In genomic region chr4:150070136-150070535, GRCm38 (mm10) we compare ENCODE assay signal across 14 mouse cellular contexts. TPM values are rescaled to one million over a fixed set of nuclear protein-coding genes. Genes with fewer than 3 reads are reported as not detected.
DNase-seq lines count a peak whose midpoint lies in the region; ATAC-seq and TF ChIP-seq lines count a peak whose summit lies in the region.
"Had no signal": no experiment of that assay in that cellular context is flagged by ENCODE, and none has a peak within 500 bp of the region (broad histone marks: within the 10 kb centered on the region; RNA-seq: fewer than 3 reads in every experiment).

No protein-coding gene starts in this region.

- no peak for TF ChIP-seq CTCF in midbrain, postnatal 0 days (IDR thresholded peaks at IDR 0.05)

- H3K27ac ChIP-seq in embryonic facial prominence, embryonic 11.5 days (replicated peaks; ENCODE audit: low read depth, low read length) = no peak overlapping the region
- H3K27ac ChIP-seq in embryonic facial prominence, embryonic 10.5 days (replicated peaks) = no peak overlapping the region; the same call in 1 of the 2 replicates
- H3K27ac ChIP-seq in midbrain, embryonic 10.5 days (replicated peaks) = 0 out of 2 replicates have a peak overlapping the region, but pooled peaks have one; percentile 28
- H3K27ac ChIP-seq in midbrain, postnatal 0 days (ENCODE audit: low read depth, low read length) = no peak overlapping the region
- peak overlapping the region; percentile 68 for H3K27ac ChIP-seq in kidney, embryonic 16.5 days (ENCODE audit: low read length)
- H3K27ac ChIP-seq: embryonic facial prominence, embryonic 15.5 days; layer of hippocampus, adult 2 months; limb, embryonic 13.5 days had no signal

- intact Hi-C loops in left cerebral cortex, postnatal 25 days (cut with DNase I) = loop anchor here (5.0 kb wide), 1 partner anchor 33 kb away; no protein-coding TSS in a partner anchor

- ATAC-seq in embryonic facial prominence, embryonic 11.5 days (replicated peaks; ENCODE audit: insufficient number of reproducible peaks, low FRiP score, low TSS enrichment, low read depth) = no peak
- ATAC-seq in midbrain, postnatal 0 days (ENCODE audit: low FRiP score) = no peak
- ATAC-seq in kidney, embryonic 16.5 days (ENCODE audit: low FRiP score, low TSS enrichment) = peak; percentile 93
- ATAC-seq in megakaryocyte progenitor cell, adult 5-6 weeks (replicated peaks; ENCODE audit: poor library complexity) = no peak

- H3K36me3 ChIP-seq in embryonic facial prominence, embryonic 11.5 days (replicated peaks; ENCODE audit: control insufficient read depth, insufficient read depth, low read depth, low read length) = no peaks in the 10 kb centered on the region
- H3K36me3 ChIP-seq in embryonic facial prominence, embryonic 10.5 days (replicated peaks) = no peaks in the 10 kb centered on the region
- H3K36me3 ChIP-seq in midbrain, embryonic 10.5 days = no peaks in the 10 kb centered on the region
- no peaks in the 10 kb centered on the region for H3K36me3 ChIP-seq in midbrain, postnatal 0 days (ENCODE audit: insufficient read depth, low read length)
- H3K36me3 ChIP-seq in kidney, embryonic 16.5 days (ENCODE audit: insufficient read depth, low read length) = no peaks in the 10 kb centered on the region
- H3K36me3 ChIP-seq: embryonic facial prominence, embryonic 15.5 days; limb, embryonic 13.5 days had no signal

- H3K4me2 ChIP-seq in embryonic facial prominence, embryonic 11.5 days (ENCODE audit: low read depth, low read length) = no peak overlapping the region
- no peak overlapping the region for H3K4me2 ChIP-seq in midbrain, postnatal 0 days (ENCODE audit: low read depth, low read length, poor library complexity, severe bottlenecking)
- H3K4me2 ChIP-seq in kidney, embryonic 16.5 days (replicated peaks; ENCODE audit: low read depth, low read length) = no peak overlapping the region
- H3K4me2 ChIP-seq: embryonic facial prominence, embryonic 15.5 days; limb, embryonic 13.5 days had no signal

- 42% methylated on average over 8 of the region's 8 CpGs for whole genome bisulfite sequencing in embryonic facial prominence, embryonic 11.5 days
- WGBS in embryonic facial prominence, embryonic 10.5 days = 56% methylated on average over 8 of the region's 8 CpGs
- WGBS in midbrain, embryonic 10.5 days = 73% methylated on average over 8 of the region's 8 CpGs
- 56% methylated on average over 8 of the region's 8 CpGs for WGBS in midbrain, postnatal 0 days
- WGBS in kidney, embryonic 16.5 days = 14% methylated on average over 8 of the region's 8 CpGs

- no peaks in the 10 kb centered on the region for H3K9me3 ChIP-seq in embryonic facial prominence, embryonic 11.5 days (replicated peaks; ENCODE audit: control insufficient read depth, low read length)
- no peaks in the 10 kb centered on the region for H3K9me3 ChIP-seq in embryonic facial prominence, embryonic 10.5 days
- no peaks in the 10 kb centered on the region for H3K9me3 ChIP-seq in midbrain, embryonic 10.5 days (replicated peaks)
- no peaks in the 10 kb centered on the region for H3K9me3 ChIP-seq in midbrain, postnatal 0 days (ENCODE audit: low read length)
- H3K9me3 ChIP-seq in kidney, embryonic 16.5 days (ENCODE audit: low read length) = no peaks in the 10 kb centered on the region
- H3K9me3 ChIP-seq: embryonic facial prominence, embryonic 15.5 days; limb, embryonic 13.5 days had no signal

- H3K4me3 ChIP-seq in embryonic facial prominence, embryonic 11.5 days (ENCODE audit: low read depth, low read length) = no peak overlapping the region
- no peak overlapping the region for H3K4me3 ChIP-seq in embryonic facial prominence, embryonic 10.5 days
- no peak overlapping the region for H3K4me3 ChIP-seq in midbrain, embryonic 10.5 days
- H3K4me3 ChIP-seq in midbrain, postnatal 0 days (ENCODE audit: low read depth, low read length) = no peak overlapping the region
- no peak overlapping the region for H3K4me3 ChIP-seq in kidney, embryonic 16.5 days (ENCODE audit: low read length)
- H3K4me3 ChIP-seq: embryonic facial prominence, embryonic 15.5 days; layer of hippocampus, adult 2 months; limb, embryonic 13.5 days; megakaryocyte, embryonic 14.5 days had no signal

- peak; percentile 20 for DNase-seq in embryonic facial prominence, embryonic 11.5 days (ENCODE audit: low spot score)
- DNase-seq in embryonic facial prominence, embryonic 10.5 days (ENCODE audit: low spot score) = no peak
- DNase-seq in midbrain, embryonic 10.5 days (ENCODE audit: low spot score) = no peak
- DNase-seq in midbrain, postnatal 0 days (ENCODE audit: low spot score) = no peak
- DNase-seq in yolk sac, embryonic 10.5 days (ENCODE audit: low spot score) = peak; percentile 60
- DNase-seq in left cerebral cortex, postnatal 25 days (ENCODE audit: low spot score in 2 of 2) = no peak
- DNase-seq: adrenal gland, postnatal 10 days; heart, postnatal 36 days had no signal

- no peaks in the 10 kb centered on the region for H3K27me3 ChIP-seq in embryonic facial prominence, embryonic 11.5 days (ENCODE audit: control insufficient read depth, insufficient read depth, low read length)
- H3K27me3 ChIP-seq in embryonic facial prominence, embryonic 10.5 days (replicated peaks; ENCODE audit: low read depth, poor library complexity, severe bottlenecking) = peaks cover 4% of the 10 kb centered on the region; the same call in 1 of the 2 replicates
- H3K27me3 ChIP-seq in midbrain, embryonic 10.5 days (ENCODE audit: low read depth, poor library complexity, severe bottlenecking) = peaks cover 10% of the 10 kb centered on the region
- no peaks in the 10 kb centered on the region for H3K27me3 ChIP-seq in midbrain, postnatal 0 days (ENCODE audit: insufficient read depth, low read length)
- H3K27me3 ChIP-seq in kidney, embryonic 16.5 days (ENCODE audit: insufficient read depth, low read length) = no peaks in the 10 kb centered on the region
- H3K27me3 ChIP-seq: embryonic facial prominence, embryonic 15.5 days; limb, embryonic 13.5 days had no signal

- H3K9ac ChIP-seq in embryonic facial prominence, embryonic 11.5 days (replicated peaks; ENCODE audit: low read length) = peak overlapping the region; percentile 22; the same call in 1 of the 2 replicates
- no peak overlapping the region for H3K9ac ChIP-seq in midbrain, postnatal 0 days (replicated peaks; ENCODE audit: low read length, poor library complexity, severe bottlenecking)
- no peak overlapping the region for H3K9ac ChIP-seq in kidney, embryonic 16.5 days (replicated peaks; ENCODE audit: low read length)
- H3K9ac ChIP-seq: embryonic facial prominence, embryonic 15.5 days; limb, embryonic 13.5 days had no signal

- H3K4me1 ChIP-seq in embryonic facial prominence, embryonic 11.5 days (ENCODE audit: control insufficient read depth, insufficient read depth, low read length) = no peaks in the 10 kb centered on the region
- peaks cover 18% of the 10 kb centered on the region for H3K4me1 ChIP-seq in embryonic facial prominence, embryonic 10.5 days
- peaks cover 19% of the 10 kb centered on the region; the same call in 1 of the 2 replicates for H3K4me1 ChIP-seq in midbrain, embryonic 10.5 days
- H3K4me1 ChIP-seq in midbrain, postnatal 0 days (ENCODE audit: insufficient read depth, low read length) = no peaks in the 10 kb centered on the region
- peaks cover 17% of the 10 kb centered on the region for H3K4me1 ChIP-seq in kidney, embryonic 16.5 days (ENCODE audit: insufficient read depth, low read length)

RNA-seq across cellular contexts. Expression of gene Gpr157, which starts 17.0 kb away (rescaled TPM):
- polyA plus RNA-seq in embryonic facial prominence, embryonic 11.5 days (2014; fragmentation: Nextera tagmentation; extraction: Ambion mirVana) = 0.18 and 0.28 TPM in 2 replicates
- polyA plus RNA-seq in embryonic facial prominence, embryonic 10.5 days (2016; fragmentation: Nextera tagmentation; extraction: Ambion mirVana) = 0.49 and 0.55 TPM in 2 replicates
- 0.60 and 0.62 TPM in 2 replicates for polyA plus RNA-seq in midbrain, embryonic 10.5 days (2016; fragmentation: Nextera tagmentation; extraction: Ambion mirVana)
- 4.4 TPM in 2 replicates for total RNA-seq in midbrain, postnatal 0 days (2014; rRNA removed)
- polyA plus RNA-seq in midbrain, postnatal 0 days (2015; fragmentation: Nextera tagmentation; extraction: Ambion mirVana) = 0.47 and 0.49 TPM in 2 replicates
- 0.40 and 0.51 TPM in 2 replicates for polyA plus RNA-seq in kidney, embryonic 16.5 days (2015; fragmentation: Nextera tagmentation; extraction: Ambion mirVana)
- total RNA-seq in megakaryocyte progenitor cell, adult 5-6 weeks (2015) = 0.89 and 1.6 TPM in 2 replicates
- total RNA-seq in megakaryocyte progenitor cell, adult 5-6 weeks (2017) = 1.7 and 1.9 TPM in 2 replicates
- total RNA-seq in left cerebral cortex, postnatal 25 days (2021) = 1 to 10 TPM; 1.1 to 1.4 TPM

RNA-seq across cellular contexts. Expression of gene Slc2a5, which starts 48.9 kb away (rescaled TPM):
- polyA plus RNA-seq in embryonic facial prominence, embryonic 11.5 days (2014; fragmentation: Nextera tagmentation; extraction: Ambion mirVana) = 0.90 and 1.4 TPM in 2 replicates
- 1.4 and 1.7 TPM in 2 replicates for polyA plus RNA-seq in embryonic facial prominence, embryonic 10.5 days (2016; fragmentation: Nextera tagmentation; extraction: Ambion mirVana)
- 1.3 and 1.8 TPM in 2 replicates for polyA plus RNA-seq in midbrain, embryonic 10.5 days (2016; fragmentation: Nextera tagmentation; extraction: Ambion mirVana)
- 1.5 and 4.3 TPM in 2 replicates for total RNA-seq in midbrain, postnatal 0 days (2014; rRNA removed)
- 2.1 and 3.2 TPM in 2 replicates for polyA plus RNA-seq in midbrain, postnatal 0 days (2015; fragmentation: Nextera tagmentation; extraction: Ambion mirVana)
- polyA plus RNA-seq in kidney, embryonic 16.5 days (2015; fragmentation: Nextera tagmentation; extraction: Ambion mirVana) = 2.2 and 2.5 TPM in 2 replicates
- total RNA-seq in megakaryocyte progenitor cell, adult 5-6 weeks (2015) = not detected in 2 replicates
- not detected in 2 replicates for total RNA-seq in megakaryocyte progenitor cell, adult 5-6 weeks (2017)
- 1 to 10 TPM; 4.9 to 6.3 TPM for total RNA-seq in left cerebral cortex, postnatal 25 days (2021)

Comparison
In these comparisons a context has a peak if more than half of its experiments do, and no peak if none do; other contexts are left out.
1. DNase-seq: peak in embryonic facial prominence, embryonic 11.5 days (single experiment) and yolk sac, embryonic 10.5 days (single experiment); none in embryonic facial prominence, embryonic 10.5 days (single experiment), midbrain, embryonic 10.5 days (single experiment), midbrain, postnatal 0 days (single experiment) and left cerebral cortex, postnatal 25 days (0 of 2).
2. H3K27ac ChIP-seq: peak in midbrain, embryonic 10.5 days (single experiment) and kidney, embryonic 16.5 days (single experiment); none in embryonic facial prominence, embryonic 11.5 days (single experiment), embryonic facial prominence, embryonic 10.5 days (single experiment) and midbrain, postnatal 0 days (single experiment).